Mouse (Mus musculus) bone marrow macrophage, adult 2 months (primary cell): ENCODE measurements around the gene Bcr.

ENCODE experiments used
- CTCF ChIP-seq: IDR thresholded peaks from 2 replicates; pipeline ENCODE4 v1.5.1; 2012; ENCODE audit warnings: low read depth, mild to moderate bottlenecking, low read length, moderate library complexity
- POLR2A ChIP-seq: IDR thresholded peaks from 2 replicates; pipeline ENCODE4 v1.6.1; 2012; ENCODE audit warnings: mild to moderate bottlenecking, low read depth, low read length, borderline replicate concordance

DNA sequence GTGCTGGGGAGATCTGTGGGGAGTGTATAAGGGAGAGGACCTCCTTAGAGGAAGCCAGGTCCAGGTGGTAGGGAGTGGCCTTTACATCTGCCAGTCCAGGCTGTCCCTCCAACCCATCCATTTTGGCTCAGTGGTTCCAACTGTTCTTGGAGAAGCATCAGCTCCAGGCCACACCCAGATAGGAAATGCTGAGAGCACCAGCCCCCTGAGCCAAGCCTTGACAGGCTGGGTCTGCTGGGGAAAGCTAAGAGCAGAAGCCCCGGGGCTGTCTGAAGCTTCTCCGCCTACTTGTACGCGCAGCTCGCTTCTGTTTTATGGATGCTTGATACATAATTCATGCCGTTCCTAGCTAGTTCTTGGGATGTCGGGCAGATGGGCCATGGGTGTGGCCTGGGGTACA is 39.9 kb downstream of the Bcr start:
- TF ChIP-seq POLR2A (no peak), CTCF (no peak)
